Mouse (Mus musculus): ENCODE measurements around the gene Enc1.

Gene Enc1

DNA sequence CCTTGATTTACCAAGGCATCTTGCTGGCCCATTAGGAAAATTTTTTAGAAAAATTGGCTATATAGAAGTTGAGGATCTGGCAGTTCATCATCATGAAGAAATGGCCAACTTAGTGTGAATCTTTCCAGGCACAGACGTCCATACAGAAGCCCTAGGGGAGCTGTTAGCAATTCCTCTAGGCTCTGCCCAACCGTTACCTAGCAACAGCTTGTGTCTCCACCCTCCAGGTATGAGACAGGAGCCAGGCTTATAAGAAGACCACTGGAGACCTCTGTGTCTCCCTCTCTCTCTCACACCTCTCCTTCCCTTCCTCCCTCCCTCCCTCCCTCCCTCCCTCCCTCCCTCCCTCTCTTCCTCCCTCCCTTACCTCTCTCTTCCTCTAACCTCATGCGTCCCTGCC lies 49.8 kb downstream of the Enc1 start:
- DNase-seq (ENCODE audit: low read depth, low spot score), result no peak

- no peak for DNase-seq (ENCODE audit: low read depth, low spot score)
Observed at GRCm38 (mm10) chr13:97291354-97291753, 50.4 kb downstream of the Enc1 start.

DNA sequence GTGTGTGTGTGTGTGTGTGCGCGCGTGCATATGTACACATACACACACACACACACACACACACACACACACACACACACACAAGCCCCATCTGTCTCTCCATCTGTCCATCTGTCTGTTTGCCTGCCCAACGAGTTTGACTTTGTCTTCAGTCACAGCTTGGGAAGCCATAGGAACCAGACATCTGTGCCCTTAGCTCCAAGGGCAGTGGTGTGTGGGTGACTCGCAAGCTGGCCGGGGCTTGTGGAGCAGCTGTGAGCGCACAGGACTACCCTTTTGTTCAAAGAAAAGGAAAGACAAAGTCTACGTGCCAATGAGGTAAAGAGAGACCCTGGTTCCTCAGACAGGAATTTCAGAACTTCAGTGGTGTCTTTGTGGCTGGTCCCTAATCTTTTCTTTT lies 51.1 kb downstream of the Enc1 start:
- peak; percentile 36 for DNase-seq (ENCODE audit: low read depth, low spot score)

DNA sequence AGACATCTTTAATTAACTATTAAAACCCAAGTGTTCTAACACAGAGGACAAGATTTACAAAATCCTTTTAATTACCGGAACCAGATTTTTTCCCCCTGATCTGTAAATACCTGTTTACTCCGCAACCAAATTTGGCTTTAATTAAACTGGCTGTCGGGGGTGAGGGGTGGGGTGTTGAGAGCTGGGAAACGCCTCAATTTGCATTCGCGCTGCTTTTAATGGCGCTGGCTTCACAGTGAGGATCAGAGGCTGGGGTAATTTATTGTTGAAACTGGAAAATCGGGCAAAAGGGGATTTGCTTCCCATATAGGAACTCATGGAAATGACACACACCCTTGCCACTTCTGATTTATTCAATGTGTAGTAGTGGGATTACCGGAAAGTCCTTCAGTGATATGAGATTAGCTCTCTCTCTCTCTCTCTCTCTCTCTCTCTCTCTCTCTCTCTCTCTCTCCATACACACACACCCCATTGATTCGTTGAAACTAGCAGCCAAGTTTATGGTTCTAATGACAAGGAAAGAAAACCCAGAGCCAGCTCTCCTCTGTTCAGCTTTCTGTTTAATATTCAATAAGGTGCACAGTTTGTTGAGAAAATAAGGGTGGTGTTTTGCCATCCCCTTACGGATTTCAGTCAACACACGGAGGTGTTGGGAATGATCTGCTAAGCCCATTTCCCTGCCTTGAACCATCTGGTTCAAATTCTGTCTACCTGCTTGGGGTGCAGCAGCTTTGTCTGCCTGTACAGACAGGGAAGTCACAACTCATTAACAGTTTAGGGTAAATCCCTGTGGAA lies 51.7 kb downstream of the Enc1 start:
- DNase-seq (ENCODE audit: low read depth, low spot score), result no peak

- DNase-seq (ENCODE audit: low read depth, low spot score), result no peak
Observed at GRCm38 (mm10) chr13:97295101-97295852, 54.4 kb downstream of the Enc1 start.

GRCm38 (mm10) chr13:97295853-97296219 lies 54.9 kb downstream of the Enc1 start:
- DNase-seq (ENCODE audit: low read depth, low spot score), result no peak

DNA sequence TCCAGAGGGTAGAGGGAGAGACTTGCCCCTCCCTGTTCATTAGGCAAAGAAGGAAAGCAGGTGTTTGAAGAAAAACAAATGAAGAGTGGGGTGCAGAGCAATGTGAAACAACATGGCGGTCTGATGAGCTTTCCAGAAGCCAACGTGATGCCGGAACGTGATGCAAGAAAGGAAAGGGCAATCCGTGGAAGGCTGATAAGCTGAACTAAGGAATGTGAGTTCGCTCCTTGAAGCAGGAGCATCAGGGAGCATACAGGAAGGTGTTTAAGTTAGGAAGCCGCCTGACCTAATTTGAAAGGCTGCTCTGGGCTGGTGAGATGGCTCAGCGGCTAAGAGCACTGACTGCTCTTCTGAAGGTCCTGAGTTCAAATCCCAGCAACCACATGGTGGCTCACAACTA lies 55.4 kb downstream of the Enc1 start:
- no peak for DNase-seq (ENCODE audit: low read depth, low spot score)

- no peak for DNase-seq (ENCODE audit: low read depth, low spot score)
Observed at GRCm38 (mm10) chr13:97296757-97297156, 55.9 kb downstream of the Enc1 start.

GRCm38 (mm10) chr13:97297418-97298050 lies 56.6 kb downstream of the Enc1 start:
- no peak for DNase-seq (ENCODE audit: low read depth, low spot score)

GRCm38 (mm10) chr13:97298896-97299295 lies 58.0 kb downstream of the Enc1 start:
- no peak for DNase-seq (ENCODE audit: low read depth, low spot score)

GRCm38 (mm10) chr13:97299877-97300873 lies 59.3 kb downstream of the Enc1 start:
- DNase-seq (ENCODE audit: low read depth, low spot score), result no peak
